Comparison of ENCODE assay signal across 8 mouse cellular contexts in the genomic region with DNA sequence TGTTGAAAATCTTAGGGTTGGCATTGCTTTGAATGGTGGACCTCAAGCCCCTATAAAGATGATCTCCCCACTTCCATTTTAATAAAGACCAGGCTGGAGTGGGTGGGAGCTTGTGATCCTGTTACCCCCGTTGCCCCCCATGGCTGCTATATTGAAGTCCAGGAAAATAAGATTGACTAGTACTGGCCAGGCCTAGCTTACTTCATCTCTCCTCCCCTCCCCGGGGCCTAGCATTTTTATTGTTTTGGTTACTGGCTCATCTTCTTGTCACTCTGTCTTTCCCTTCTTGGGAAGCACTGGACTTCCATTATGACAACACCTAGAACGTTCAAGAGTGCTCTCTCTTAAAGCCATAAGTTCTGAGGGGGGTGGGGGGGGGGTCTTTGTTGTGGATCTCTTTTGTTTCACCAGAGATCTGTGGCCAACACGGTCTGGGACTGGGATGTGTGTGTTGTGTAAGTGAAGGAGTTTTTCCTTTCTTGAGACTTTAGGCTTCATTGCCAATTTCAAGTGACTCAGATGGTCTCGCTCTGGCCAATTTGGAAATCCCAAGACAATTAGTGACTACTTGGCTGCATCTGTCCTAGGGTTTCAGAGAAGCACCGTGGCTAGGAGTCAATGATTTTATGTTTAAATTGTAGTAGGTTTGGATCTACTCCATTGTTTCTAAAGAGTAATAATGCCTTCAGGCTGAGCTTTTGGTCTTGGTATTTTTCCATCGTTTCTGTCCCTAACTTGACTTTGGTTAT. TPM values are rescaled to one million over a fixed set of nuclear protein-coding genes. Genes with fewer than 3 reads are reported as not detected.
DNase-seq lines count a peak whose midpoint lies in the region; ATAC-seq and TF ChIP-seq lines count a peak whose summit lies in the region.

No protein-coding gene starts in this region.

- no peak for TF ChIP-seq CTCF in midbrain, postnatal 0 days (IDR thresholded peaks at IDR 0.05)

- H3K4me1 ChIP-seq in heart, embryonic 12.5 days (replicated peaks), result peaks cover 29% of the 10 kb centered on the region
- peaks cover 20% of the 10 kb centered on the region for H3K4me1 ChIP-seq in limb, embryonic 13.5 days
- peaks cover 11% of the 10 kb centered on the region; the same call in 1 of the 2 replicates for H3K4me1 ChIP-seq in midbrain, postnatal 0 days (ENCODE audit: insufficient read depth, low read length)

- WGBS in heart, embryonic 12.5 days, result 37% methylated on average over 7 of the region's 7 CpGs
- 27% methylated on average over 7 of the region's 7 CpGs for whole genome bisulfite sequencing in limb, embryonic 13.5 days
- 14% methylated on average over 7 of the region's 7 CpGs for WGBS in midbrain, postnatal 0 days

- H3K4me2 ChIP-seq in heart, embryonic 12.5 days, result peak overlapping the region; percentile 79
- peak overlapping the region; percentile 79 for H3K4me2 ChIP-seq in limb, embryonic 13.5 days (replicated peaks)
- peak overlapping the region; percentile 59 for H3K4me2 ChIP-seq in midbrain, postnatal 0 days (ENCODE audit: low read depth, low read length, poor library complexity, severe bottlenecking)

- H3K4me3 ChIP-seq in heart, embryonic 12.5 days, result peak overlapping the region; percentile 69
- H3K4me3 ChIP-seq in limb, embryonic 13.5 days, result peak overlapping the region; percentile 89
- H3K4me3 ChIP-seq in midbrain, postnatal 0 days (ENCODE audit: low read depth, low read length), result peak overlapping the region; percentile 76

- peak overlapping the region; percentile 92 for H3K27ac ChIP-seq in heart, embryonic 12.5 days (ENCODE audit: poor library complexity, severe bottlenecking)
- peak overlapping the region; percentile 96 for H3K27ac ChIP-seq in limb, embryonic 13.5 days
- H3K27ac ChIP-seq in midbrain, postnatal 0 days (ENCODE audit: low read depth, low read length), result peak overlapping the region; percentile 98

- H3K27me3 ChIP-seq in heart, embryonic 12.5 days (replicated peaks), result no peaks in the 10 kb centered on the region
- H3K27me3 ChIP-seq in limb, embryonic 13.5 days, result no peaks in the 10 kb centered on the region
- no peaks in the 10 kb centered on the region for H3K27me3 ChIP-seq in midbrain, postnatal 0 days (ENCODE audit: insufficient read depth, low read length)

- DNase-seq in CD4-positive, CD25-positive, alpha-beta regulatory T cell, adult 2 months (ENCODE audit: low read depth, low spot score), result peak; percentile 18
- DNase-seq in CD4-positive helper T cell, adult 2 months (ENCODE audit: low read depth, low spot score), result peak; percentile 27
- DNase-seq in embryo, embryonic 10.5 days (ENCODE audit: low spot score), result peak; percentile 55
- DNase-seq in midbrain, postnatal 0 days (ENCODE audit: low spot score), result peak; percentile 28
- DNase-seq in urinary bladder, adult 2 months (ENCODE audit: low spot score), result no peak

- ATAC-seq in CD4-positive, CD25-positive, alpha-beta regulatory T cell, adult 4 months, result no peak
- 0 out of 2 replicates have a peak, but pooled peaks have one; percentile 2 for ATAC-seq in heart, embryonic 12.5 days (ENCODE audit: insufficient number of reproducible peaks, low FRiP score)
- ATAC-seq in limb, embryonic 13.5 days (ENCODE audit: low FRiP score, low read depth), result no peak
- peak; percentile 36; the same call in 1 of the 2 replicates for ATAC-seq in midbrain, postnatal 0 days (ENCODE audit: low FRiP score)

- peak overlapping the region; percentile 90 for H3K9ac ChIP-seq in heart, embryonic 12.5 days
- peak overlapping the region; percentile 95 for H3K9ac ChIP-seq in limb, embryonic 13.5 days
- peak overlapping the region; percentile 98 for H3K9ac ChIP-seq in midbrain, postnatal 0 days (replicated peaks; ENCODE audit: low read length, poor library complexity, severe bottlenecking)

- H3K36me3 ChIP-seq in heart, embryonic 12.5 days, result no peaks in the 10 kb centered on the region
- H3K36me3 ChIP-seq in limb, embryonic 13.5 days, result no peaks in the 10 kb centered on the region
- H3K36me3 ChIP-seq in midbrain, postnatal 0 days (ENCODE audit: insufficient read depth, low read length), result no peaks in the 10 kb centered on the region

- H3K9me3 ChIP-seq in heart, embryonic 12.5 days (replicated peaks), result no peaks in the 10 kb centered on the region
- no peaks in the 10 kb centered on the region for H3K9me3 ChIP-seq in limb, embryonic 13.5 days
- H3K9me3 ChIP-seq in midbrain, postnatal 0 days (ENCODE audit: low read length), result no peaks in the 10 kb centered on the region

RNA-seq across cellular contexts. Expression of a gene that starts 1.0 kb away (rescaled TPM):
- 10 to 100 TPM; 24.0 to 26.9 TPM for polyA plus RNA-seq in CD4-positive, CD25-positive, alpha-beta regulatory T cell, adult 4 months (2017; shearing (Covaris generic))
- polyA plus RNA-seq in heart, embryonic 12.5 days (2016; fragmentation: Nextera tagmentation; extraction: Ambion mirVana), result 44.3 and 48.9 TPM in 2 replicates
- 39.5 and 46.1 TPM in 2 replicates for polyA plus RNA-seq in limb, embryonic 13.5 days (2015; fragmentation: Nextera tagmentation; extraction: Ambion mirVana)
- 59.7 and 85.4 TPM in 2 replicates for total RNA-seq in midbrain, postnatal 0 days (2014; rRNA removed)
- polyA plus RNA-seq in midbrain, postnatal 0 days (2015; fragmentation: Nextera tagmentation; extraction: Ambion mirVana), result 27.0 and 29.4 TPM in 2 replicates
- polyA plus RNA-seq in urinary bladder, adult 2 months (2012; rRNA removed), result 40.9 and 41.3 TPM in 2 replicates

RNA-seq across cellular contexts. Expression of a gene that starts 19.7 kb away (rescaled TPM):
- polyA plus RNA-seq in CD4-positive, CD25-positive, alpha-beta regulatory T cell, adult 4 months (2017; shearing (Covaris generic)), result not detected
- 5.5 and 6.4 TPM in 2 replicates for polyA plus RNA-seq in heart, embryonic 12.5 days (2016; fragmentation: Nextera tagmentation; extraction: Ambion mirVana)
- polyA plus RNA-seq in limb, embryonic 13.5 days (2015; fragmentation: Nextera tagmentation; extraction: Ambion mirVana), result 1.1 and 2.4 TPM in 2 replicates
- 0.33 and 1.5 TPM in 2 replicates for total RNA-seq in midbrain, postnatal 0 days (2014; rRNA removed)
- polyA plus RNA-seq in midbrain, postnatal 0 days (2015; fragmentation: Nextera tagmentation; extraction: Ambion mirVana), result 0.21 TPM in 1 of 2 replicates, not detected in the other
- 0.32 and 0.45 TPM in 2 replicates for polyA plus RNA-seq in urinary bladder, adult 2 months (2012; rRNA removed)

Comparison
In these comparisons a context has a peak if more than half of its experiments do, and no peak if none do; other contexts are left out.
1. ATAC-seq: peak in heart, embryonic 12.5 days (single experiment) and midbrain, postnatal 0 days (single experiment); none in CD4-positive, CD25-positive, alpha-beta regulatory T cell, adult 4 months (single experiment) and limb, embryonic 13.5 days (single experiment).
2. Peak in every context shown above with its lines, with median percentiles within 50 percentile points of each other: H3K27ac ChIP-seq, H3K4me2 ChIP-seq, H3K4me3 ChIP-seq and H3K9ac ChIP-seq.